Mouse (Mus musculus): ENCODE results near the gene Daxx.

The Daxx gene

DNA sequence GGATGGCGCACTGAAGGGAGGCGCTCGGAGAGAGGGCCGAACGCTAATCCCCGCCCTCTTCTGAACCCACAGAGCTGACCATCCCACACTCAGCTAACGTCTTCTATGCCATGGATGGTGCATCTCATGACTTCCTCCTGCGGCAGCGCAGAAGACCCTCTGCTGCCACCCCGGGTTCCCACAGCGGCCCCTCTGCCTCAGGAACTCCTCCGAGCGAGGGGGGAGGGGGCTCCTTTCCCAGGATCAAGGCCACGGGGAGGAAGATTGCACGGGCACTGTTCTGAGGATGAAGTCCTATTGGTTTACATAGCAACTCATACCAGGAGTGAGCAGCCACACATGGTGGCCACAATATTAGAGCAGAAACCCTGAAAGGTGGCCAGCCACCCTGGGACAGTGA lies 27.8 kb downstream of the Daxx start:
- CTCF ChIA-PET = interaction anchor here in 1 of 4 experiments (1.0 kb wide), 1 partner anchor 28 kb away, joined by 3 read pairs; no protein-coding TSS in a partner anchor

DNA sequence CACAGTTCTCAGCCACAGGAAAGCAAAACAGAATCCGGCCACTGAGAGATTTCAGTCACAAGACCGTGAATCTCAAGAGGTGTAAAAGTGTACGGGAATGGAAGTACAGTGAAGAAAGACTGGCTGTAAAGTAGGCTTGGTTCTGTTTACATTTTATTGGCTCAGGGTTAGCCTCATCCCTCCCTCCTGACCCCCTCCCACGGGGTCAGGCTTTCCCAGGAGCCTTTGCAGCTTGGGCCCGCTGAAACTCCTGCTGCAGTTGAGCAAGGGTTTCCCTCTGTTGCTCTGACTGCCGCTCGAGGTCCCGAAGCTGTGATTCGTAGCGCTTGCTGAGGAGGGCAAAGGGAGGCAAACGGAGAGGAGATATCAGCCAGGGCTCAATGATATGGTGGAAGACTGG lies 29.6 kb downstream of the Daxx start:
- POLR2A ChIA-PET = interaction anchor here (1.9 to 20.4 kb wide), 11 partner anchors 8 to 179 kb away, joined by 5 to 528 read pairs (median 26); partner anchors contain the start of genes B3galt4 (in 4 of the 4), Rps18 (in 3 of the 4), Vps52 (in 3 of the 4) and Rgl2 (in 2 of the 4)

More for the DNA sequence above, 27.8 kb downstream of the Daxx start:
- POLR2A ChIA-PET = interaction anchor here (0.6 to 20.4 kb wide), 16 partner anchors 8 to 407 kb away, joined by 3 to 528 read pairs (median 4); partner anchors contain the start of genes B3galt4 (in 4 of the 4), Rps18 (in 2 of the 4), Vps52 (in 2 of the 4) and Daxx (in 1 of the 4)

DNA sequence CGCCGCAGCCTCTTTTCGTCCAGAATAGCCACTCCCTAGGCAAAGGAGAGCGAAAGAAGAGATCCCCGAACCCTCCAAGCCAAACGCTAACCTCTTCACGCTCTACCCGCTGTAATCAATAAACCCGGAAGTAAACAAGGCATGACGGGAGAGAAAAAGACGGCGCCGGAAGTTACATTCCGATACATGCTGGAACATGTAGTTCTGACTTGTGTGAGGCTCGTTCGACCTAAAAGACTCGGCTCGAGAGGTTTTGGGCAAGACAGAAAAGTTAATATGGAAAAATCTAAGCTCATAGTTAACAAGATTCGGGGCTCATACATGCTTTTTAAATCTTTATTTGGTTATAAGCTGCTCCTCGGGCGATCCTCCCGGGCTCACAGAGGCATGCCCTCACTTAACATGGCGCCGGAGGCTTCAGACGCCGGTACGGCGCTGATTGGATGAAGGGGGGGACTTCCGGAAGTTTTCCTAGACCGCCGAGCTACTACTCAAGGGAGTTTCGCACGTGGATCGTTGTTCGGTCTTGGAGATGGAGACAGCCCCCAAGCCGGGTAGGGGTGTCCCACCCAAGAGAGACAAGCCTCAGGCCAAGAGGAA lies 31.1 kb downstream of the Daxx start, which contains the start of the genes Pfdn6 and Wdr46:
Pfdn6 (minus strand) TSS at position 138 of the 600 bp plus-strand sequence.
Wdr46 (plus strand) TSS at position 455 of the 600 bp plus-strand sequence.
- CTCF ChIA-PET = interaction anchor here in 3 of 4 experiments (0.6 to 2.0 kb wide), 9 partner anchors 9 to 75 kb away, joined by 3 to 8 read pairs (median 3); partner anchors contain the start of gene B3galt4 (in 1 of the 3)

More for the DNA sequence above, 29.6 kb downstream of the Daxx start:
- CTCF ChIA-PET = interaction anchor here in 2 of 4 experiments (0.7 to 2.0 kb wide), 5 partner anchors 8 to 44 kb away, joined by 3 to 8 read pairs (median 4); no protein-coding TSS in a partner anchor

DNA sequence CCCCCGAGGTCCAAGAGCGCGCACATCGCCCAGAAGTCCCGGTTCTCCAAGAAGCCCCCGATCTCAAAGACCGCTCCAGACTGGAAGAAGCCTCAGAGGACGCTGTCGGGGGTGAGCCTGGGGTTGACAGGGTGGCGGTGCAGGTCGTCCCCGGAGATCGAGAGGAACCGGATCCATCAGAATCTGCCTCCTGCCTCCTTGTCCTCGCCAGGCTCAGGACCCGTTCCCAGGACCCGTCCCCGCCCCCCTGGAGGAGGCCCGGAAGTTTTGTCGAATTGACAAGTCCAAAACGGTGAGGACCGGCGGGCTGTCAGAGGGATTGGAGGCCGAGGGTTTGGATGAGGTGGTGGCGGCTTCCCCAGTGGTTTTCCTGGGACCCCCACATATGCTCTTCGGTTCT lies 31.8 kb downstream of the Daxx start:
- ChIA-PET POLR2A (interaction anchor here (0.7 to 20.4 kb wide), 39 partner anchors 9 to 645 kb away, joined by 3 to 528 read pairs (median 5); partner anchors contain the start of genes B3galt4 (in 4 of the 4), Rps18 (in 4 of the 4), Vps52 (in 4 of the 4) and Daxx (in 2 of the 4)), CTCF (interaction anchor here in 3 of 4 experiments (0.6 to 2.0 kb wide), 7 partner anchors 9 to 76 kb away, joined by 3 to 4 read pairs (median 3); partner anchors contain the start of gene B3galt4 (in 1 of the 3))

More for the DNA sequence above, 31.1 kb downstream of the Daxx start, which contains the start of the genes Pfdn6 and Wdr46:
- POLR2A ChIA-PET = interaction anchor here (0.6 to 20.4 kb wide), 47 partner anchors 10 to 1068 kb away, joined by 3 to 528 read pairs (median 4); partner anchors contain the start of genes B3galt4 (in 4 of the 4), Rps18 (in 4 of the 4), Vps52 (in 4 of the 4) and Daxx (in 2 of the 4)

DNA sequence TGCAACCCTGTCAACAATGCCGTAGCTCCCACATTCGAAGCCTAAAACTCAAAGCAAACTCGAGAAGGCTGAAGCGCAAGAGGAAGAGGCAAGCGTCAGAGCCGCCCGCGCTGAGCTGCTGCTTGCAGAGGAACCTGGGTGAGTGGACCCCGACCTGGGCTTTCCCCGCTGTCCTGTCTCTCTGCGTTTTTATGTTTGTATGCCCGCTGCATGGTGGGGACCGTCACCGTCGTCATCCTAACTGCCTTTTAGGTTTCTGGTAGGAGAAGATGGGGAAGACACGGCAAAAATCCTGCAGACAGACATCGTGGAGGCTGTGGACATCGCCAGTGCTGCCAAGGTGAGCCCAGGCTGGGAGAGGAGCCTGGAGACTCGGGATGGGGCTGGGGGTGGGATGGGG lies 32.2 kb downstream of the Daxx start:
- POLR2A ChIA-PET = interaction anchor here (1.2 to 20.4 kb wide), 13 partner anchors 9 to 117 kb away, joined by 3 to 528 read pairs (median 26); partner anchors contain the start of genes B3galt4 (in 4 of the 4), Rps18 (in 3 of the 4), Vps52 (in 3 of the 4) and Rgl2 (in 2 of the 4)
- CTCF ChIA-PET = no interaction called here

DNA sequence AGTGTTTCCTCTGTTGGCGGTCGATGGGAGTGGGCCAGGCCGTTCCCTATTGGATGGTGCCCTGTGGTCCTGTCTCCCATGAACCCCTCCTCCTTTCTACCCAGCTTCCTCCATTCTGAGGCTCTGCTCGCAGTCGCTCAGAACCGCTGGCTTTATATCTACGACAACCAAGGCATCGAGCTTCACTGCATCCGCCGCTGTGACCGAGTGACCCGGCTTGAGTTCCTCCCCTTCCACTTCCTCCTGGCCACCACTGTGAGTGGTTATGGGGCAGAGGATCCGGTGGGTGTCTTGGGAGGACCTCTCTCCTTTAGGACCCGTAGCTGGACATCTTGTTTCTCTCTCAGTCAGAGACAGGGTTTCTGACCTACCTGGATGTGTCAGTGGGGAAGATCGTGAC lies 34.2 kb downstream of the Daxx start:
- ChIA-PET CTCF (interaction anchor here in 2 of 4 experiments (1.0 to 1.5 kb wide), 2 partner anchors 18 kb away, joined by 4 read pairs; no protein-coding TSS in a partner anchor), POLR2A (interaction anchor here (0.6 to 20.4 kb wide), 15 partner anchors 8 to 119 kb away, joined by 3 to 528 read pairs (median 4); partner anchors contain the start of genes B3galt4 (in 4 of the 4), Rps18 (in 3 of the 4), Vps52 (in 3 of the 4) and Daxx (in 1 of the 4))

DNA sequence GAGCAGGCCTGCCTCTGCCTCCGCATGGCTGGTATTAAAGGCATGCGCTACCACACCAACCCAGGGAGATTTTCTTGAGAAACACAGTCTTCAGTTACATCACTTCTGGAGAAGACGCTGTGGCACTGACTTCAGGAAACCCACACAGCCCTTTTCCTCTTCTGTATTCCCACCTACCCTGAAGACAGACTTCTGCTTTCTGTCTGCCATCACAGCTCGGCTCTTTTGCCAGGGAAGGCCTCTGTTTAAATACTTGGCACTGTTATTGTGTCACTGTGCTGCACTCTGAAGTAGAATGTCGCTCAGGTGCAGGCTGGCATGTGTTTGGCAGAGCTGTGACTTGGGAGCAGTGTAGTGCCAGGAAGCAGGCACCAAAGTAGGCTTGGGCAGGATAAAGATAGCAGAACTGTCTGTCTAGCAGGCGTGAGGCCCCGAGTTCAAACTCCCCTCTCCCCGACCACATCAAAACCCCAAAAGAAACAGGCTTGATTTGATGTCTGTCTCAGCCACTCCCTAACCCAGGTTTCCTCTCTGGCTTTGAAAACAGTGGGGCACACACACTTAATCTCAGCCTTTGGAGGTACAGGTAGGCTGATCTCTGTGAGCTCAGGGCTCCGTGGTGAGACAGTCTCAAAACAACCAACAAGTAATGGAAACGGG lies 38.3 kb downstream of the Daxx start:
- CTCF ChIA-PET = no interaction called here

DNA sequence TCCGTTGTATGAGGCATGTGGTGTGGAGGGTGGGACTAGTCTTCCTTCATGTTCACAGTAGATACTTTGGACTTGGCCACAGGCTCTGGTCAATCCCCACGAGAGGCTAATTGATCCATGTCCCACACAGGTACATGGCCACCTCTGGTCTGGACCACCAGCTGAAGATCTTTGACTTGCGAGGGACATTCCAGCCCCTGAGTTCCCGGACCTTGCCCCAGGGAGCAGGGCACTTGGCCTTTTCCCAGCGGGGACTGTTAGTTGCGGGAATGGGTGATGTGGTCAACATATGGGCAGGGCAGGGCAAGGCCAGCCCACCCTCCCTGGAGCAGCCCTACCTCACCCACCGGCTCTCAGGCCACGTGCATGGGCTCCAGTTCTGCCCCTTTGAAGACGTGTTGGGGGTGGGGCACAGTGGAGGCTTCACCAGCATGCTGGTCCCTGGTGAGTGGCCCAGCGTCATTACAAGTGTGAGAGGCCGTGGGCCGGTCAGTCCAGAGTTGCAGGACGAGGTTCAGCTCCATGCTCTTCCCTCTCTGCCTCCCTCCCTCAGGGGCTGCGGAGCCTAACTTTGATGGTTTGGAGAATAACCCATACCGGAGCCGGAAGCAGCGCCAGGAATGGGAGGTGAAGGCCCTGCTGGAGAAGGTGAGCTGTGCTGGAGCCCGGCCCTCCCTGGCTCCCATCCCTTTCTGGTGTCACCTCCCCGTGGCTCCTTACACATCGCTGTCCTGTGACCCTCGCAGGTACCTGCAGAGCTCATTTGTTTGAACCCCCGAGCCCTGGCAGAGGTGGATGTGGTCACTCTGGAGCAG lies 39.1 kb downstream of the Daxx start:
- ChIA-PET CTCF (no interaction called here), POLR2A (interaction anchor here in 3 of 4 experiments (0.6 to 11.4 kb wide), 11 partner anchors 7 to 170 kb away, joined by 3 to 528 read pairs (median 4); partner anchors contain the start of genes Pfdn6 (in 3 of the 3), Wdr46 (in 3 of the 3), Tapbp (in 2 of the 3) and Zbtb22 (in 2 of the 3))

More for the DNA sequence above, 38.3 kb downstream of the Daxx start:
- POLR2A ChIA-PET = interaction anchor here in 2 of 4 experiments (0.6 to 11.4 kb wide), 8 partner anchors 8 to 171 kb away, joined by 3 to 528 read pairs (median 4); partner anchors contain the start of genes Pfdn6 (in 1 of the 2), Rgl2 (in 1 of the 2), Rps18 (in 1 of the 2) and Rxrb (in 1 of the 2)

DNA sequence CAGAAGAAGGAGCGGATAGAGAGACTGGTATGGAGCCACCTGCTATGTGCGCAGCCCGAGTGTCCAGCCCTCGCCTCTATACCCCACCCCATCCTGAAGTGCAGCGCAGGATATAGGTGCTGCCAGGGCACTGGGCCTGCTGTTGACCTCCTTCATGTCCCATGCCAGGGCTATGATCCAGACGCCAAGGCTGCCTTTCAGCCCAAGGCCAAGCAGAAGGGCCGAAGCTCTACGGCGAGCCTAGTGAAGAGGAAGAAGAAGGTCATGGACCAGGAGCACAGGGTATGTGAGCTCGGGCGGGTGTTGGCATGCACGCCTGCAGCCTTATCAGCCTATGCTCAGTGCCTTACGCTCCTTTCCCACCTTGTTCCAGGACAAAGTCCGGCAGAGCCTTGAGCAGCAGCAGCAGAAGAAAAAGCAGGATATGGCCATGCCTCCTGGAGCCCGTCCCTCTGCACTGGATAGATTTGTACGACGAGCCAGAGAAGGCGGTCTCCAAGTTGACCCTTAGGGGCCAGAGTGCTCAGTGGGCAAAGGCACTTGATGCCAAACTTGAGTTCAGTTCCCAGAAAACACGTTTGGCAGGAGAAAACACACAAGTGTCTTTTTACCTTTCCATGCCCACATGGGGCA lies 39.8 kb downstream of the Daxx start:
- ChIA-PET CTCF (no interaction called here), POLR2A (interaction anchor here (0.8 to 11.4 kb wide), 18 partner anchors 8 to 170 kb away, joined by 3 to 528 read pairs (median 18); partner anchors contain the start of genes Pfdn6 (in 4 of the 4), Wdr46 (in 4 of the 4), Daxx (in 2 of the 4) and Rgl2 (in 2 of the 4))

DNA sequence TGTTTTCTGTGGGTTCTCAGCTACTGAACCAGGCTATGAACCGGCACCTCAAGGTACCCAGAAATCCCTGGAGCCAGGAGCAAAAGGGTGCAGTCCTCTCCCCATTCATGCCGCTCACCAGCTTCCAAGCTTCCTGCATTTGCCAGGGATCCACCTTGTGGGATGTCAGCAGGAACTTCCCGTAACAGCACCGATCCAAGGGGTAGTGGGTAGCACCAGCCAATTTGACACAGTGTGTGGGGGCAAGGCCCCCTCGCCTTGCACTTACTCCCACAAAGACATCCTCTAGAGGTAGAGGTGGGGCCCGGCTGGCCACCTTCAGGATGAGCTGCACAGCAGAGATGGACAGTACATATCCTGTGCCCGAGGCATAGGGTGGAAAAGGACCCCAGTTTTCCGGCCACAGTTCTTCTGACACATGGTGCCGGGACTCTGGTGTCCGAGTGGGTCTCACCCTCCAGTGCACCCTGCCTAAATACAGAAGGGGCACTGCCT lies 41.0 kb downstream of the Daxx start:
- ChIA-PET CTCF (interaction anchor here (0.6 to 1.0 kb wide), 6 partner anchors 10 to 151 kb away, joined by 3 to 4 read pairs (median 3); partner anchors contain the start of genes Wdr46 (in 3 of the 4) and Pfdn6 (in 2 of the 4)), POLR2A (interaction anchor here (0.5 to 11.4 kb wide), 52 partner anchors 9 to 654 kb away, joined by 3 to 528 read pairs (median 8); partner anchors contain the start of genes Pfdn6 (in 4 of the 4), Wdr46 (in 4 of the 4), Daxx (in 3 of the 4) and Tapbp (in 3 of the 4))

DNA sequence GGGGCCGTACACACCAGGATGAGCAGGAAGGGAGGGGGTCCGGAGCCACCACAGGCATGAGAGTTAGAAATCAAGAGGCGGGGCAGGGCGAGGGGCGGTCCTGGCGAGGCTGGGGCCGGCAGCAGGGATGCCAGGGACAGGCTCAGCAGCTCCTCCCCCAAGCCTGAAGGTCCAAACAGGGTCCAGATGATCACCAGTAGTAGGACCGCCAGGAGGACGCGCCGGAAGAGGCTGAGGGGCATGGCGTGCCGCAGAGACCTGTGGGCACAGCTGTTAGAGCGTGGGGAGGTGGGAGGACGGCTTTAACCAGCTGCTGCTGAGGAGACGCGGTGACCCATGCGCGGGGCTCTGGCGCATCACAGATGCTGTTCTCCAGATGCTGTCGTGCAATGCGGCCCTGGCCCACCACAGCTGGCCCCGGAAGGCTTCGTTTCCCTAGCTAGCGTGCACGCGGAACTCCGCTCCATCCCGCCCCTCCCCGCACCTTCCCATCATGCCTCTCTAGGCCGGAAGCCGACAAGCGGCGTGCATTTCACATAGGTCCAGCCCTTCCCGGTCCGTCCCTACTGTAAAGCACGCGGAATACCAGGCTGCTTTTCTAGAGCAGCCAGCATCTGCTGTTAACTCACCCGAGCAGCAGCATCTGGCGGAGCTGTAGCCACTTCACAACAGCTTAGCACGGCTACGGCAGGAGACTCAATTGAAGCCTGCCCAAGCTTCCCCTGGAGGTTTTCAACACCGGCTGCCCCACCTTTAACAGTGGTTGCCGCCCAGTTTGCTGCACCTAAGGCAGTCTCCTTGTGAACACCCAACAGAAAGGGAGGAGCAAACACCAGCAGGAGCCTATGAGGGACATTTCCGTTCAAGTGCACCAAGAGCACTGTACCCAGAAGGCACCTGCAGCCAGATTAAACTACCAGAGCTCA lies 42.1 kb downstream of the Daxx start, which contains the start of gene B3galt4:
B3galt4 (minus strand) TSS at position 468 of the 926 bp plus-strand sequence.
- ChIA-PET POLR2A (interaction anchor here (0.5 to 11.4 kb wide), 121 partner anchors 8 to 653 kb away, joined by 3 to 528 read pairs (median 5); partner anchors contain the start of genes Daxx (in 4 of the 4), Ndufa7 (in 4 of the 4), Pfdn6 (in 4 of the 4) and Rps28 (in 4 of the 4)), CTCF (interaction anchor here (0.6 to 1.7 kb wide), 17 partner anchors 11 to 1025 kb away, joined by 3 to 11 read pairs (median 3); partner anchors contain the start of genes Pfdn6 (in 2 of the 4) and Wdr46 (in 2 of the 4))

DNA sequence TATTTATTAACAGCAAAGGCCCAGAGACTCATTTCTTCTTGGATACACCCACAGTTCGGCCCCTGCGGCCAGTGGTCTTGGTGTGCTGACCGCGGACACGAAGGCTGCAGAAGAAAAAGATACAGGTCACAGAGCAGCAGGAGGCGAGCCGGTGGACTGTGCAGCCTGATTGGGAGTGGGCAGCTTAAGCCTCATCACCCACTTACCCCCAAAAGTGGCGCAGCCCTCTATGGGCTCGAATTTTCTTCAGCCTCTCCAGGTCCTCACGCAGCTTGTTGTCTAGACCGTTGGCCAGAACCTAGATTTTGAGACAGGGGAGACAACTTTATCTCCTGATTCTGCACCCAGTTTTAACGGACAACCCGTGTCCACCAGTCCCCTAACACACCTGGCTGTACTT lies 42.8 kb downstream of the Daxx start:
- CTCF ChIA-PET = interaction anchor here in 3 of 4 experiments (0.6 to 1.7 kb wide), 7 partner anchors 16 to 1024 kb away, joined by 3 to 11 read pairs (median 4); no protein-coding TSS in a partner anchor
- POLR2A ChIA-PET = interaction anchor here (0.6 to 11.4 kb wide), 94 partner anchors 9 to 652 kb away, joined by 3 to 528 read pairs (median 6); partner anchors contain the start of genes Pfdn6 (in 4 of the 4), Wdr46 (in 4 of the 4), Daxx (in 3 of the 4) and H2-DMa (in 3 of the 4)

DNA sequence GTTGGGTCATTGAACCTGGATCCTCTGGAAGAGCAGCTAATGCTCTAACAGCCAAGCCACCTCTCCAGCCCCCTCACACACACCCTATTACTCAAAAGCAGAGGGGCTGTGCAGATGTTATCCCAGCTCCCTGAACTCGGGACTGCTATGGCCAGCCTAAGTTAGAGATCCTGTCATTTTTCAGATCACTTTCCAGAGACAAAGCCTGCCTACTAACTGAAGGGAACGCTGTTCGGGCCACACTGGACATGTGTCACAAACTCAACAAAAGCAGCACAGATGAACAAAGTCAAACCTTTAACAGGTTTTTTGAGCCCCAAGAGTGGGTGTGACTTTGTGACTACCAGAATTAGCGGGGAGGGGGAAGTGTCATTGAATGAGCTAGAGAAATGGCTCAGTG lies 43.7 kb downstream of the Daxx start:
- POLR2A ChIA-PET = interaction anchor here (0.8 to 11.4 kb wide), 48 partner anchors 9 to 193 kb away, joined by 3 to 528 read pairs (median 8); partner anchors contain the start of genes Daxx (in 3 of the 4), H2-DMa (in 3 of the 4), Pfdn6 (in 3 of the 4) and Rxrb (in 3 of the 4)

DNA sequence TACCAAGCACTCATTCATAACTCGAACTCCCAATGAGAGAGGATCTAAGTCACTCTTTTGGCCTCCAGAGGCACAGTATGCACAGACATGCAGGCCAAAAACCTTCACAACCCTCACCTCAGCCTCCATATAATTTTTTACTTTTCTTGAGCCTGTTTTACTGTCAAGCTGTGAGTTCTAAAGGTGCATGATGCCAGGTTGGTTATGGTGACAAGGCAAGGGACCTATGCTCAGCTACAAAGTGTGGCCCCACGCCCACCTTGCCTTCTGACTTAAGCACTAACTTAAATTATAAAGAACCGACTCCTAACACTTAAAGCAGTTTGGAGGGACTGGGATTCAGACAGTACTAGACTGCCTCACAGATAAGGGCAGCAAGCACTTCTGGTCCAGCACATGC lies 44.1 kb downstream of the Daxx start:
- CTCF ChIA-PET = no interaction called here
- POLR2A ChIA-PET = interaction anchor here (0.6 to 11.4 kb wide), 47 partner anchors 8 to 193 kb away, joined by 3 to 528 read pairs (median 7); partner anchors contain the start of genes Daxx (in 3 of the 4), H2-DMa (in 3 of the 4), Pfdn6 (in 3 of the 4) and Rxrb (in 3 of the 4)

More for the DNA sequence above, 43.7 kb downstream of the Daxx start:
- CTCF ChIA-PET = no interaction called here
